Mouse (Mus musculus) C2C12 (cell line): ENCODE results near the gene Tubb4b. TPM values are rescaled to one million over a fixed set of nuclear protein-coding genes. Genes with fewer than 3 reads are reported as not detected.

Experiments
- H3K27me3 ChIP-seq: one replicate; pipeline ENCODE4 v1.6.1; 2011; ENCODE audit not compliant: control insufficient read depth, insufficient read depth, insufficient read length
- H3K36me3 ChIP-seq: one replicate; pipeline ENCODE4 v1.6.1; 2011; ENCODE audit not compliant: control insufficient read depth, insufficient read depth
- H3K4me3 ChIP-seq: one replicate; pipeline ENCODE4 v1.5.1; 2011; ENCODE audit warnings: mild to moderate bottlenecking, control low read depth; ENCODE audit not compliant: poor library complexity, insufficient read depth, severe bottlenecking
- H3K79me2 ChIP-seq: one replicate; pipeline ENCODE4 v1.6.1; 2011; ENCODE audit not compliant: control insufficient read depth, insufficient read depth
- H3K79me3 ChIP-seq: one replicate; pipeline ENCODE4 v1.6.1; 2011; ENCODE audit warnings: low read depth, control low read depth
- H3ac ChIP-seq: one replicate; pipeline ENCODE3; 2011; ENCODE audit warnings: low read depth; ENCODE audit not compliant: control insufficient read depth, insufficient read length
- CEBPB ChIP-seq: IDR thresholded peaks from one replicate; pipeline ENCODE4 v1.6.1; 2011; ENCODE audit warnings: low read depth, mild to moderate bottlenecking, control low read depth, moderate library complexity
- CTCF ChIP-seq: IDR thresholded peaks from one replicate; pipeline ENCODE4 v1.5.1; 2011; ENCODE audit not compliant: control insufficient read depth, insufficient read depth, insufficient read length
- FOSL1 ChIP-seq: IDR thresholded peaks from one replicate; pipeline ENCODE4 v1.8.0; 2011; ENCODE audit warnings: mild to moderate bottlenecking, low read length; ENCODE audit not compliant: poor library complexity, insufficient read depth, severe bottlenecking
- MAX ChIP-seq: IDR thresholded peaks from one replicate; pipeline ENCODE4 v1.6.1; 2011; ENCODE audit warnings: mild to moderate bottlenecking, control low read depth
- MYOD1 ChIP-seq: IDR thresholded peaks from one replicate; pipeline ENCODE4 v1.6.1; 2011; ENCODE audit warnings: low read depth; ENCODE audit not compliant: control insufficient read depth, insufficient read length
- MYOG ChIP-seq: IDR thresholded peaks from one replicate; pipeline ENCODE4 v1.6.1; 2011; ENCODE audit not compliant: control insufficient read depth, insufficient read length; ENCODE audit errors: extremely low read depth
- USF1 ChIP-seq: IDR thresholded peaks from one replicate; pipeline ENCODE4 v1.6.1; 2011; ENCODE audit warnings: low read depth, mild to moderate bottlenecking, control low read depth, moderate library complexity
- polyA plus RNA-seq: library from polyadenylated mRNA; unstranded; fragments of >200 nt; fragmentation: generic; extraction: Trizol; gene quantifications from one replicate; pipeline ENCODE4 v1.2.1, GENCODE M21; 2012; ENCODE audit warnings: missing spikeins

Gene Tubb4b
- polyA plus RNA-seq, 1 experiment = 800 TPM

GRCm38 (mm10) chr2:25175690-25176078 lies 48.8 kb downstream of the Tubb4b start:
- TF ChIP-seq FOSL1 (no peak), MYOG (no peak), CTCF (no peak), CEBPB (no peak), MAX (no peak), USF1 (no peak), MYOD1 (no peak)
- H3K4me3 ChIP-seq = no peak overlapping the region
- no peak overlapping the region for H3ac ChIP-seq
- H3K27me3 ChIP-seq = no peaks in the 10 kb centered on the region
- H3K36me3 ChIP-seq = no peaks in the 10 kb centered on the region
- no peaks in the 10 kb centered on the region for H3K79me3 ChIP-seq
- H3K79me2 ChIP-seq = no peaks in the 10 kb centered on the region

GRCm38 (mm10) chr2:25174866-25175689 lies 49.4 kb downstream of the Tubb4b start:
- Histone ChIP-seq H3K79me3 (no peaks in the 10 kb centered on the region), H3K36me3 (no peaks in the 10 kb centered on the region), H3K4me3 (no peak overlapping the region), H3ac (no peak overlapping the region), H3K79me2 (no peaks in the 10 kb centered on the region), H3K27me3 (no peaks in the 10 kb centered on the region)
- no peak for TF ChIP-seq MYOD1
- TF ChIP-seq CEBPB = no peak
- no peak for TF ChIP-seq USF1
- TF ChIP-seq MYOG = no peak
- no peak for TF ChIP-seq MAX

- Histone ChIP-seq H3K79me2 (no peaks in the 10 kb centered on the region), H3K36me3 (no peaks in the 10 kb centered on the region), H3K79me3 (no peaks in the 10 kb centered on the region), H3K27me3 (no peaks in the 10 kb centered on the region), H3K4me3 (no peak overlapping the region), H3ac (no peak overlapping the region)
- no peak for TF ChIP-seq CTCF
- TF ChIP-seq CEBPB = no peak
- TF ChIP-seq MYOD1 = no peak
- no peak for TF ChIP-seq MAX
- TF ChIP-seq FOSL1 = no peak
Observed at GRCm38 (mm10) chr2:25173821-25174220, 50.7 kb downstream of the Tubb4b start.

- H3K4me3 ChIP-seq = no peak overlapping the region
- no peaks in the 10 kb centered on the region for H3K79me2 ChIP-seq
- no peak overlapping the region for H3ac ChIP-seq
- H3K79me3 ChIP-seq = no peaks in the 10 kb centered on the region
- no peaks in the 10 kb centered on the region for H3K27me3 ChIP-seq
- TF ChIP-seq MAX (peak; percentile 75), USF1 (no peak), FOSL1 (peak; percentile 22), MYOG (no peak), CEBPB (peak; percentile 79)
- no peaks in the 10 kb centered on the region for H3K36me3 ChIP-seq
Observed at GRCm38 (mm10) chr2:25172629-25173028, 51.9 kb downstream of the Tubb4b start.

Other genes starting within 250 kb of the Tubb4b start
- gene Mrpl41, start 249.6 kb downstream of the Tubb4b start, polyA plus RNA-seq = 98.4 TPM
- 3.8 TPM for gene Pnpla7, start 248.7 kb downstream of the Tubb4b start, polyA plus RNA-seq
- 30.6 TPM for gene Nsmf, start 170.3 kb downstream of the Tubb4b start, polyA plus RNA-seq
- not detected for gene Entpd8, start 144.4 kb downstream of the Tubb4b start, polyA plus RNA-seq
- gene Noxa1, start 129.6 kb downstream of the Tubb4b start, polyA plus RNA-seq = not detected
- gene Nrarp, start 43.9 kb downstream of the Tubb4b start, polyA plus RNA-seq = 0.56 TPM
- 15.5 TPM for gene Tor4a, start 27.8 kb downstream of the Tubb4b start, polyA plus RNA-seq
- 47.4 TPM for gene Nelfb, start 13.2 kb downstream of the Tubb4b start, polyA plus RNA-seq
- not detected for gene Stpg3, start 10.1 kb downstream of the Tubb4b start, polyA plus RNA-seq
- gene Fam166a, start 6.0 kb downstream of the Tubb4b start, polyA plus RNA-seq = not detected
- not detected for gene Slc34a3, start 9.7 kb upstream of the Tubb4b start, polyA plus RNA-seq
- not detected for gene Rnf224, start 12.1 kb upstream of the Tubb4b start, polyA plus RNA-seq
- 0.22 TPM for gene Rnf208, start 17.6 kb upstream of the Tubb4b start, polyA plus RNA-seq
- gene Cysrt1, start 17.8 kb upstream of the Tubb4b start, polyA plus RNA-seq = 0.25 TPM
- 3.9 TPM for gene AL732309.1, start 22.2 kb upstream of the Tubb4b start, polyA plus RNA-seq
- gene Tmem203, start 30.7 kb upstream of the Tubb4b start, polyA plus RNA-seq = 28.5 TPM
- 7.4 TPM for gene Tprn, start 37.9 kb upstream of the Tubb4b start, polyA plus RNA-seq
- gene Ssna1, start 47.7 kb upstream of the Tubb4b start, polyA plus RNA-seq = 143 TPM
- 89.4 TPM for gene Anapc2, start 47.8 kb upstream of the Tubb4b start, polyA plus RNA-seq
- not detected for gene Tmem210, start 63.4 kb upstream of the Tubb4b start, polyA plus RNA-seq
- gene Lrrc26, start 65.2 kb upstream of the Tubb4b start, polyA plus RNA-seq = not detected
- gene Grin1, start 94.5 kb upstream of the Tubb4b start, polyA plus RNA-seq = 0.02 TPM
- 38.0 TPM for gene Man1b1, start 107.6 kb upstream of the Tubb4b start, polyA plus RNA-seq
- 22.4 TPM for gene Dpp7, start 131.7 kb upstream of the Tubb4b start, polyA plus RNA-seq
- 96.6 TPM for gene Uap1l1, start 141.0 kb upstream of the Tubb4b start, polyA plus RNA-seq
- 25.8 TPM for gene Sapcd2, start 147.6 kb upstream of the Tubb4b start, polyA plus RNA-seq
- gene Entpd2, start 171.2 kb upstream of the Tubb4b start, polyA plus RNA-seq = not detected
- gene Npdc1, start 174.6 kb upstream of the Tubb4b start, polyA plus RNA-seq = 79.9 TPM
- gene Fut7, start 198.6 kb upstream of the Tubb4b start, polyA plus RNA-seq = 0.08 TPM
- 4.2 TPM for gene Abca2, start 204.0 kb upstream of the Tubb4b start, polyA plus RNA-seq
- 0.15 TPM for gene Clic3, start 232.1 kb upstream of the Tubb4b start, polyA plus RNA-seq
- gene Paxx, start 236.4 kb upstream of the Tubb4b start, polyA plus RNA-seq = 12.3 TPM
- gene Ptgds, start 245.3 kb upstream of the Tubb4b start, polyA plus RNA-seq = not detected